8 mouse cellular contexts compared by ENCODE assay signal in the genomic region with DNA sequence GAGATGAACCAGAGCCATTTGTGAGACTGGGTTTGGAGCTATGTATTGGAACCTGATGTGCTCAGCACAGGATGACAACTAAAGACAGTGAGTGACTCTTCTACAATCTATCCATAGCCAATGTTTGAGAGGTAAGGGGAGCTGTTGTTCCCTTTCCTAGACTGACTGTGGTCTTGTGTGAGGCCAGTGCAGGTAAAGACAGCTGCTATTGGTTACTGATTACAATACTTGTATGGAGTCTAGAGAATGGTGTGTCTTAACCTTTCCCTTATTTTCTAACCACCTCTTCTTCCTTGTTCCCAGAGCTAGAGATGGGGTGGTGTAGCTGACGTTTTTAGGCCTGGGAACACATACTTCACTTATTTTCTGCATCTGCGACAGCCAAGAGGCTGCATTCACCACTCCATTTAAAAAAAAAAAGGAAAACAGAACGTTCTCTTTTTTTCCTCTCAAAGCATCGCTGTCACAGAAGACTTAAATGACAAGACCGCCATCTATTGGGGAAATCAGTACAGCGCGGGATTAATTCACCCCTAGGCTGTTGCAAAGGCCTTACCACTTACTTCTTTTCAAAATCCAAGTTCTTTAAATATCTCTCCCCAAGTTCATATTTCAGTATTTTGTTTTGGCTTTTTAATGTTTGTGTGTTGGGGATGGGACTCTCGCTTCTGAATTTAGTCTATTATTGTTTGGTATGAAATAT. TPM values are rescaled to one million over a fixed set of nuclear protein-coding genes. Genes with fewer than 3 reads are reported as not detected.
DNase-seq lines count a peak whose midpoint lies in the region; ATAC-seq and TF ChIP-seq lines count a peak whose summit lies in the region.

No protein-coding gene starts in this region.

- 0 out of 2 replicates have a peak overlapping the region, but pooled peaks have one; percentile 52 for H3K9ac ChIP-seq in heart, embryonic 15.5 days
- H3K9ac ChIP-seq in liver, embryonic 14.5 days (replicated peaks) = no peak overlapping the region

- peaks cover 11% of the 10 kb centered on the region for H3K4me1 ChIP-seq in heart, embryonic 15.5 days (replicated peaks)
- peaks cover 0 to 3% of the 10 kb centered on the region in 2 experiments; a peak in 2 of 4 replicates for H3K4me1 ChIP-seq in liver, embryonic 14.5 days (replicated peaks; ENCODE audit: control insufficient read depth in 2 of 2, insufficient read depth in 2 of 2, low read length in 1 of 2)

- peak; percentile 68 for TF ChIP-seq CTCF in liver, embryonic 14.5 days (IDR thresholded peaks at IDR 0.05; ENCODE audit: low read depth)

- 1% methylated on average over 8 of the region's 8 CpGs for WGBS in heart, embryonic 15.5 days
- 2% methylated on average over 8 of the region's 8 CpGs for WGBS in liver, embryonic 14.5 days (ENCODE audit: insufficient replicate concordance)

- H3K36me3 ChIP-seq in heart, embryonic 15.5 days = no peaks in the 10 kb centered on the region
- H3K36me3 ChIP-seq in liver, embryonic 14.5 days (replicated peaks; ENCODE audit: control insufficient read depth, insufficient read depth, low read depth) = no peaks in the 10 kb centered on the region

- DNase-seq in CD8-positive naive resting alpha-beta T cell, adult 2 months (ENCODE audit: low read depth in 2 of 2, low spot score in 2 of 2) = peak; percentile 56 to 74
- peak; percentile 95 for DNase-seq in brain, adult 2 months (ENCODE audit: low read depth, low spot score)
- DNase-seq in kidney, postnatal 14 days = peak; percentile 85
- peak; percentile 65 to 70 (median 67) for DNase-seq in liver, embryonic 14.5 days (ENCODE audit: low read depth in 3 of 3, low spot score in 3 of 3)
- DNase-seq in natural killer cell, adult 2 months (ENCODE audit: low spot score in 2 of 2) = peak; percentile 54 to 64
- DNase-seq in testis, postnatal 10 days (ENCODE audit: low spot score) = peak; percentile 66

- H3K27me3 ChIP-seq in heart, embryonic 15.5 days = no peaks in the 10 kb centered on the region
- H3K27me3 ChIP-seq in liver, embryonic 14.5 days (ENCODE audit: control insufficient read depth, insufficient read depth, low read length) = no peaks in the 10 kb centered on the region

- peak overlapping the region; percentile 56 for H3K4me3 ChIP-seq in heart, embryonic 15.5 days
- H3K4me3 ChIP-seq in liver, embryonic 14.5 days (ENCODE audit: insufficient read depth in 1 of 2, low read depth in 2 of 2, low read length in 2 of 2) = peak overlapping the region in 1 of 2 experiments; percentile 66; a peak in 2 of 4 replicates

- peak overlapping the region; percentile 80 for H3K4me2 ChIP-seq in heart, embryonic 15.5 days
- peak overlapping the region; percentile 75 for H3K4me2 ChIP-seq in liver, embryonic 14.5 days (ENCODE audit: low read depth)

- H3K27ac ChIP-seq in heart, embryonic 15.5 days = peak overlapping the region; percentile 81
- no peak overlapping the region for H3K27ac ChIP-seq in liver, embryonic 14.5 days

- ATAC-seq in erythroblast, adult 5-6 weeks (replicated peaks; ENCODE audit: low FRiP score, poor library complexity, severe bottlenecking) = peak; percentile 77
- no peak for ATAC-seq in heart, embryonic 15.5 days (replicated peaks; ENCODE audit: insufficient number of reproducible peaks, insufficient read depth, low FRiP score, low read depth)
- peak; percentile 58; the same call in 1 of the 2 replicates for ATAC-seq in liver, embryonic 14.5 days (ENCODE audit: insufficient read depth)

- no peak for TF ChIP-seq EP300 in liver, embryonic 14.5 days (IDR thresholded peaks at IDR 0.05; ENCODE audit: low read depth)

- no peaks in the 10 kb centered on the region for H3K9me3 ChIP-seq in heart, embryonic 15.5 days (replicated peaks)
- H3K9me3 ChIP-seq in liver, embryonic 14.5 days (ENCODE audit: control insufficient read depth, low read length) = no peaks in the 10 kb centered on the region

RNA-seq across cellular contexts. Expression of gene Zfp52, which starts 19.8 kb away (rescaled TPM):
- 9.4 and 13.3 TPM in 2 replicates for total RNA-seq in erythroblast, adult 5-6 weeks (2015; ENCODE audit: low replicate concordance)
- 3.8 and 5.2 TPM in 2 replicates for total RNA-seq in erythroblast, adult 5-6 weeks (2017; ENCODE audit: low replicate concordance)
- polyA plus RNA-seq in heart, embryonic 15.5 days (2015; fragmentation: Nextera tagmentation; extraction: Ambion mirVana) = 4.0 TPM in 2 replicates
- polyA plus RNA-seq in liver, embryonic 14.5 days (2012; rRNA removed) = 0.28 and 0.50 TPM in 2 replicates
- polyA plus RNA-seq in liver, embryonic 14.5 days (2014; fragmentation: Nextera tagmentation; extraction: Ambion mirVana) = 0.48 and 0.51 TPM in 2 replicates

RNA-seq across cellular contexts. Expression of gene Zfp53, which starts 26.8 kb away (rescaled TPM):
- total RNA-seq in erythroblast, adult 5-6 weeks (2015; ENCODE audit: low replicate concordance) = 2.1 and 15.8 TPM in 2 replicates
- total RNA-seq in erythroblast, adult 5-6 weeks (2017; ENCODE audit: low replicate concordance) = 0.84 and 6.5 TPM in 2 replicates
- 4.9 and 6.9 TPM in 2 replicates for polyA plus RNA-seq in heart, embryonic 15.5 days (2015; fragmentation: Nextera tagmentation; extraction: Ambion mirVana)
- polyA plus RNA-seq in liver, embryonic 14.5 days (2012; rRNA removed) = 0.68 and 1.4 TPM in 2 replicates
- polyA plus RNA-seq in liver, embryonic 14.5 days (2014; fragmentation: Nextera tagmentation; extraction: Ambion mirVana) = 2.5 and 2.6 TPM in 2 replicates

RNA-seq across cellular contexts. Expression of gene Zfp948, which starts 51.3 kb away (rescaled TPM):
- 2.5 and 3.3 TPM in 2 replicates for total RNA-seq in erythroblast, adult 5-6 weeks (2015; ENCODE audit: low replicate concordance)
- 0.28 and 0.77 TPM in 2 replicates for total RNA-seq in erythroblast, adult 5-6 weeks (2017; ENCODE audit: low replicate concordance)
- 9.7 and 11.4 TPM in 2 replicates for polyA plus RNA-seq in heart, embryonic 15.5 days (2015; fragmentation: Nextera tagmentation; extraction: Ambion mirVana)
- polyA plus RNA-seq in liver, embryonic 14.5 days (2012; rRNA removed) = 2.0 and 3.6 TPM in 2 replicates
- polyA plus RNA-seq in liver, embryonic 14.5 days (2014; fragmentation: Nextera tagmentation; extraction: Ambion mirVana) = 6.3 and 7.6 TPM in 2 replicates
